9 mouse cellular contexts compared by ENCODE assay signal in the genomic region with DNA sequence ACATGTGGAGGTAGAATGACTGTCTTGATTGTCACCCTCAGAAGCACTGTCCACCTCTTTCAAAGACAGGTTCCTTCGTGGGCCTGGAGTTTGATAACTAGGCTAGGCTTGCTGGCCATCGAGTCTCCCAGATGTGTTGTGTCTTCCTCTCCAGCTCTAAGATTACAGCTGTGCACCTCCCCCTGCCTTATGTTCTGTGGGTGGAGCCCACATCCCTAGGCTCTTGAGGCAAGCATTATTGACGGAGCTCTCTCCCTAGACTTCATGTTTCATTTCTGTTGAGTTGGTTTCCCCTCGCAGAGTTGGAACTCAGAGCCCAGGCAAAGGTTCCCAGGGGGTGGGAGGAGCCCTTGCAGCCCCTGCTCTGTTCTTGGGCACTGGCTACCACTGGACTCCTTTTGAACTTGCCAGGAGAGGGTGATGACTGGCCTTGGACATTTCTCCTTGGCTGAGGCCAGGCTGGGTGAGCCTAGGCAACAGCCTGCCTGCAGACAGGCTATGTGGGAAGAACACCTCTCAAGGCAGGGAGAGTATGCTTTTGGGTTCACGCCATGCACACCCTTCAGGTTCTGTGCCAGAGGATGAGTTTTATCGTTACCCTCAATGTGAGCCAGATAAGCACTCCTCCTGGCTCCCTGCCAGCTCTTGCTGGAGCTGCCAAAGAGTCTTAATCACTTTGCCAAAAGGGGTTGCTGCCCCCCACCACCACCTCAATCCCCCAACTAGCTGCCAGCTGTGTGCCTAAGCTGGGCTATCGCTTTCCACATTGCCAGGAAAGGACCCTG. TPM values are rescaled to one million over a fixed set of nuclear protein-coding genes. Genes with fewer than 3 reads are reported as not detected.
DNase-seq lines count a peak whose midpoint lies in the region; ATAC-seq and TF ChIP-seq lines count a peak whose summit lies in the region.
"Had no signal": no experiment of that assay in that cellular context is flagged by ENCODE, and none has a peak within 500 bp of the region (broad histone marks: within the 10 kb centered on the region; RNA-seq: fewer than 3 reads in every experiment).

No protein-coding gene starts in this region.

- no peak overlapping the region for H3K4me3 ChIP-seq in forebrain, embryonic 10.5 days
- H3K4me3 ChIP-seq in forebrain, embryonic 12.5 days (replicated peaks), result no peak overlapping the region
- H3K4me3 ChIP-seq in forebrain, embryonic 16.5 days (replicated peaks; ENCODE audit: low read length), result no peak overlapping the region
- H3K4me3 ChIP-seq in liver, embryonic 14.5 days (ENCODE audit: insufficient read depth in 1 of 2, low read depth in 2 of 2, low read length in 2 of 2), result peak overlapping the region; percentile 6 to 45; a peak in 3 of 4 replicates
- H3K4me3 ChIP-seq in spleen, adult 2 months (ENCODE audit: extremely low read depth, insufficient read depth, insufficient read length), result no peak overlapping the region

- H3K9me3 ChIP-seq in forebrain, embryonic 10.5 days, result no peaks in the 10 kb centered on the region
- no peaks in the 10 kb centered on the region for H3K9me3 ChIP-seq in forebrain, embryonic 12.5 days
- no peaks in the 10 kb centered on the region for H3K9me3 ChIP-seq in forebrain, embryonic 16.5 days (ENCODE audit: control insufficient read depth, low read length)
- H3K9me3 ChIP-seq in liver, embryonic 14.5 days (ENCODE audit: control insufficient read depth, low read length), result no peaks in the 10 kb centered on the region

- H3K9ac ChIP-seq in forebrain, embryonic 12.5 days, result no peak overlapping the region
- no peak overlapping the region for H3K9ac ChIP-seq in forebrain, embryonic 16.5 days (replicated peaks; ENCODE audit: low read depth, low read length)
- H3K9ac ChIP-seq in liver, embryonic 14.5 days (replicated peaks), result peak overlapping the region; percentile 91

- DNase-seq in forebrain, embryonic 10.5 days (ENCODE audit: extremely low spot score, low spot score), result no peak
- DNase-seq in right cerebral cortex, postnatal 10 days (ENCODE audit: low spot score in 2 of 2), result peak; percentile 71 to 72
- DNase-seq in right cerebral cortex, adult 2 months (ENCODE audit: low spot score in 2 of 2), result no peak
- peak; percentile 86 to 92 (median 86) for DNase-seq in liver, embryonic 14.5 days (ENCODE audit: low read depth in 3 of 3, low spot score in 3 of 3)
- no peak for DNase-seq in spleen, adult 2 months (ENCODE audit: low read depth in 1 of 2, low spot score in 2 of 2)
- no peak for DNase-seq in embryo, embryonic 11 days

- H3K27ac ChIP-seq in forebrain, embryonic 10.5 days, result peak overlapping the region; percentile 59; the same call in 1 of the 2 replicates
- H3K27ac ChIP-seq in forebrain, embryonic 12.5 days, result no peak overlapping the region
- H3K27ac ChIP-seq in forebrain, embryonic 16.5 days (ENCODE audit: low read length), result no peak overlapping the region
- H3K27ac ChIP-seq in liver, embryonic 14.5 days, result peak overlapping the region; percentile 100
- peak overlapping the region; percentile 24; the same call in 1 of the 2 replicates for H3K27ac ChIP-seq in spleen, adult 2 months (ENCODE audit: insufficient read depth, low read length)

- 0 out of 2 replicates have a peak, but pooled peaks cover 6% of the 10 kb centered on the region for H3K4me1 ChIP-seq in forebrain, embryonic 10.5 days
- 0 out of 2 replicates have a peak, but pooled peaks cover 4% of the 10 kb centered on the region for H3K4me1 ChIP-seq in forebrain, embryonic 12.5 days
- H3K4me1 ChIP-seq in forebrain, embryonic 16.5 days (replicated peaks; ENCODE audit: control insufficient read depth, insufficient read depth, low read length), result peaks cover 9% of the 10 kb centered on the region
- H3K4me1 ChIP-seq in liver, embryonic 14.5 days (replicated peaks; ENCODE audit: control insufficient read depth in 2 of 2, insufficient read depth in 2 of 2, low read length in 1 of 2), result peaks cover 68 to 70% of the 10 kb centered on the region in 2 experiments
- H3K4me1 ChIP-seq in spleen, adult 2 months (ENCODE audit: control insufficient read depth, insufficient read depth, insufficient read length), result no peaks in the 10 kb centered on the region

- no peaks in the 10 kb centered on the region for H3K27me3 ChIP-seq in forebrain, embryonic 10.5 days (ENCODE audit: poor library complexity, severe bottlenecking)
- H3K27me3 ChIP-seq in forebrain, embryonic 12.5 days, result no peaks in the 10 kb centered on the region
- H3K27me3 ChIP-seq in forebrain, embryonic 16.5 days (replicated peaks; ENCODE audit: control insufficient read depth, insufficient read depth, low read length), result no peaks in the 10 kb centered on the region
- H3K27me3 ChIP-seq in liver, embryonic 14.5 days (ENCODE audit: control insufficient read depth, insufficient read depth, low read length), result no peaks in the 10 kb centered on the region
- H3K27me3 ChIP-seq in spleen, adult 2 months (ENCODE audit: control insufficient read depth, insufficient read depth, low read length), result no peaks in the 10 kb centered on the region

- H3K4me2 ChIP-seq in forebrain, embryonic 12.5 days, result no peak overlapping the region
- no peak overlapping the region for H3K4me2 ChIP-seq in forebrain, embryonic 16.5 days (ENCODE audit: low read length)
- peak overlapping the region; percentile 98 for H3K4me2 ChIP-seq in liver, embryonic 14.5 days (ENCODE audit: low read depth)

- ATAC-seq in forebrain, embryonic 12.5 days (ENCODE audit: low FRiP score), result no peak
- ATAC-seq in forebrain, embryonic 16.5 days, result peak; percentile 52; the same call in 1 of the 2 replicates
- peak; percentile 90 for ATAC-seq in liver, embryonic 14.5 days (ENCODE audit: insufficient read depth)

- no peak for TF ChIP-seq CTCF in liver, embryonic 14.5 days (IDR thresholded peaks at IDR 0.05; ENCODE audit: low read depth)
- TF ChIP-seq CTCF in spleen, adult 2 months (IDR thresholded peaks at IDR 0.05; ENCODE audit: extremely low read depth, insufficient read depth, insufficient read length, insufficient replicate concordance), result no peak

- no peak for TF ChIP-seq POLR2A in spleen, adult 2 months (IDR thresholded peaks at IDR 0.05; ENCODE audit: low read depth, low read length)

- H3K36me3 ChIP-seq in forebrain, embryonic 10.5 days (replicated peaks), result no peaks in the 10 kb centered on the region
- H3K36me3 ChIP-seq in forebrain, embryonic 12.5 days (replicated peaks), result no peaks in the 10 kb centered on the region
- H3K36me3 ChIP-seq in forebrain, embryonic 16.5 days (ENCODE audit: control insufficient read depth, insufficient read depth), result no peaks in the 10 kb centered on the region
- no peaks in the 10 kb centered on the region for H3K36me3 ChIP-seq in liver, embryonic 14.5 days (replicated peaks; ENCODE audit: control insufficient read depth, insufficient read depth, low read depth)
- H3K36me3 ChIP-seq in spleen, adult 2 months (ENCODE audit: control insufficient read depth, insufficient read depth, low read length), result no peaks in the 10 kb centered on the region

- 85% methylated on average over 7 of the region's 7 CpGs for WGBS in forebrain, embryonic 10.5 days
- 71% methylated on average over 7 of the region's 7 CpGs for WGBS in forebrain, embryonic 12.5 days
- WGBS in forebrain, embryonic 16.5 days, result 53% methylated on average over 7 of the region's 7 CpGs
- WGBS in liver, embryonic 14.5 days (ENCODE audit: insufficient replicate concordance), result 18% methylated on average over 7 of the region's 7 CpGs
- WGBS in spleen, adult 2 months, result 61% methylated on average over 7 of the region's 7 CpGs

- peak; percentile 89 for TF ChIP-seq EP300 in liver, embryonic 14.5 days (IDR thresholded peaks at IDR 0.05; ENCODE audit: low read depth)

RNA-seq across cellular contexts. Expression of gene Lipc, which starts 30.1 kb away (rescaled TPM):
- polyA plus RNA-seq in forebrain, embryonic 10.5 days (2016; fragmentation: Nextera tagmentation; extraction: Ambion mirVana), result not detected in 2 replicates
- polyA plus RNA-seq in forebrain, embryonic 12.5 days (2016; fragmentation: Nextera tagmentation; extraction: Ambion mirVana), result not detected in 2 replicates
- 0.22 and 0.26 TPM in 2 replicates for polyA plus RNA-seq in forebrain, embryonic 16.5 days (2015; fragmentation: Nextera tagmentation; extraction: Ambion mirVana)
- 19.3 and 22.4 TPM in 2 replicates for polyA plus RNA-seq in liver, embryonic 14.5 days (2012; rRNA removed)
- 26.8 and 30.3 TPM in 2 replicates for polyA plus RNA-seq in liver, embryonic 14.5 days (2014; fragmentation: Nextera tagmentation; extraction: Ambion mirVana)
- 3.1 and 3.7 TPM in 2 replicates for polyA plus RNA-seq in spleen, adult 2 months (2012; rRNA removed)
- polyA plus RNA-seq: C2C12 had no signal

Comparison
In these comparisons a context has a peak if more than half of its experiments do, and no peak if none do; other contexts are left out.
1. DNase-seq: peak in right cerebral cortex, postnatal 10 days (2 of 2) and liver, embryonic 14.5 days (3 of 3); none in forebrain, embryonic 10.5 days (single experiment), right cerebral cortex, adult 2 months (0 of 2), spleen, adult 2 months (0 of 2) and embryo, embryonic 11 days (single experiment).
2. H3K27ac ChIP-seq: peak in forebrain, embryonic 10.5 days (single experiment), liver, embryonic 14.5 days (single experiment) and spleen, adult 2 months (single experiment); none in forebrain, embryonic 12.5 days (single experiment) and forebrain, embryonic 16.5 days (single experiment).
3. H3K4me3 ChIP-seq: peak in liver, embryonic 14.5 days (2 of 2); none in forebrain, embryonic 10.5 days (single experiment), forebrain, embryonic 12.5 days (single experiment), forebrain, embryonic 16.5 days (single experiment) and spleen, adult 2 months (single experiment).